Mouse (Mus musculus): ENCODE data around the gene Syap1.

Syap1 gene

GRCm38 (mm10) chrX:162829741-162830140 lies 58.5 kb downstream of the Syap1 start:
- peak in 1 of 2 experiments; percentile 54 for DNase-seq

GRCm38 (mm10) chrX:162829203-162829708 lies 59.0 kb downstream of the Syap1 start, which contains the start of gene Txlng:
Txlng (minus strand) TSS chrX:162829454.
- peak; percentile 96 to 98 for DNase-seq

GRCm38 (mm10) chrX:162828783-162829182 lies 59.5 kb downstream of the Syap1 start:
- peak in 1 of 2 experiments; percentile 31 for DNase-seq

GRCm38 (mm10) chrX:162828016-162828415 lies 60.2 kb downstream of the Syap1 start:
- peak in 1 of 2 experiments; percentile 1 for DNase-seq
